Mouse (Mus musculus) bone marrow, adult 2 months (tissue): ENCODE results near the gene Srcin1.

Experiments
- CTCF ChIP-seq: fragments of 200-500 bp; IDR thresholded peaks from 2 replicates; pipeline ENCODE4 v1.5.1; 2011; ENCODE audit warnings: low read length, control low read depth; ENCODE audit not compliant: control insufficient read depth, insufficient read depth
- POLR2A ChIP-seq: fragments of 200-500 bp; IDR thresholded peaks from 2 replicates; pipeline ENCODE4 v1.6.1; 2011; ENCODE audit warnings: low read depth, mild to moderate bottlenecking, control low read depth, low read length, borderline replicate concordance; ENCODE audit not compliant: control insufficient read depth

GRCm38 (mm10) chr11:97511661-97512369 is 64.2 kb downstream of the Srcin1 start:
- TF ChIP-seq POLR2A (no peak), CTCF (no peak)
